Mouse (Mus musculus): ENCODE results near the gene Lin7c.

GRCm38 (mm10) chr2:109848305-109848704 is 42.3 kb upstream of the Lin7c start:
- no peak for TF ChIP-seq MAX (IDR thresholded peaks at IDR 0.05; ENCODE audit: low read depth)
- no peak for TF ChIP-seq POLR2A (IDR thresholded peaks at IDR 0.05; ENCODE audit: insufficient read length, low read depth)
- TF ChIP-seq CEBPB (IDR thresholded peaks at IDR 0.05; ENCODE audit: insufficient read depth, poor library complexity, severe bottlenecking) = no peak

Measured in myocyte (in vitro differentiated cells).